Mouse (Mus musculus) cerebellum, adult 11 months (tissue): ENCODE results near the gene Olfr606.
"Not testable (repeated sequence)": the region's sequence is repeated elsewhere in the genome, so short reads cannot be mapped to it uniquely, and the experiment has no call there.

Experiments
- DNase-seq: peaks from one replicate; pipeline ENCODE4 v3.0.0; 2022

Gene Olfr606

DNA sequence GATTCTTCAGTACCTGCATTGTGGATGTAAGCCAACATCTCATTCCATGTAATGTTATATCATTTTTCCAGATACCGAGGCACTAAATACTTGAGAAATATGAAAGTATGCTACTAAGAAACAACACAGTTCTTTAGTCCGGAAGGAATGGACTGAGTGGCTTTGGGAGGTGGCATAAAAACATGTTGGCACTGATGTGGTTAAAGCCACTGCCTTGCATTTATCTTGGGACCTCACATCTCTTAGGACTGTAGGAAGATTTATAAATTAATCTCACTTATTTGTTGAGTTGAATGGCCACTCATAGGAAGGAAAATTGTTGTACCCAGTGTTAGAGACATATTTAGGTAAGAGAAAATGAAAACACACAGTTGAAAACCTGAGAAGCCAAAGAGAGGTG lies at the start of gene Olfr606:
Gene Olfr606 (plus strand): TSS at position 301 of the 400 bp plus-strand sequence.
- no peak for DNase-seq

DNA sequence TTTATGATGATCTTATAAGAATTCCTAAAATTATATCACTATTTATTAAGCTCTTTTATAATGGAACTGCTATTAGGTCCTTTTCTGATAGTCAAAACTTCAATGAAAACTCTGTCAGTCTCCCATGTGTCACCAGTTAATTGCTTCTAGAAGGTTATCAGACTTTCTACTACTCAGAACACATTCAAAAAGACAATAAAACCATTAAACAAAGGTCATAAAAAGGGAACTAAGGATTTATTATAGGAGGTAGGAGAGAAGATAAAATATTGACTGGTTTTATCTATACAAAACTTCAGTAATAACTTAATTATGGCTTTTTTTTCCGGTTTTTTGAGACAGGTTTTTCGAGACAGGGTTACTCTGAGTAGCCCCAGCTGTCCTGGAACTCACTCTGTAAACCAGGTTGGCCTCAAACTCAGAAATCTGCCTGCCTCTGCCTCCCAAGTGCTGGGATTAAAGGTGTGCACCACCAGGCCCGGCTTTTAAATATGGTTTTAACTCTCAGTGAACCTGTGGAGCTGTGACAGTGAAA lies 42.3 kb upstream of the Olfr606 start:
- DNase-seq: not testable (repeated sequence)

DNA sequence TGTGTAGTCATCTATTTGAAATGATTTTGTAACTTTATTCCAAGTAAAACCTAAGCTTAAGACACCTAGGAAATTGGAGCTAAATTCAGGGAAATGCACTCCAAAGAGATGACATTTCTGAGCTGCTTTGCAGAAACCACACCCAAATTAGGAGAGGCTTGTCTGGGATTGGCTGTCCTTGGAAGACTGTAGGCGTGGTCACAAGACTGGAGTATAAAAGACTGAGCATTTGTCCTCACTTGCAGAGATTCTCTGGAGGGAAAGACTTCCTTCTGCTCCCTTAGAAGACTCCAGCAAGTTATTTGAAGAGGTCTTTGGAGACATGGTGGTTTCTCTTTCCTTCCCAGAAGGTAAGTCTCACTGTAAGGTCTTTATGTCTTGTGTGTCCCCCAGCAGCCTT lies 34.1 kb upstream of the Olfr606 start, which contains the start of gene Usp17lc:
Gene Usp17lc (plus strand): TSS at position 301 of the 400 bp plus-strand sequence.
- DNase-seq: not testable (repeated sequence)

DNA sequence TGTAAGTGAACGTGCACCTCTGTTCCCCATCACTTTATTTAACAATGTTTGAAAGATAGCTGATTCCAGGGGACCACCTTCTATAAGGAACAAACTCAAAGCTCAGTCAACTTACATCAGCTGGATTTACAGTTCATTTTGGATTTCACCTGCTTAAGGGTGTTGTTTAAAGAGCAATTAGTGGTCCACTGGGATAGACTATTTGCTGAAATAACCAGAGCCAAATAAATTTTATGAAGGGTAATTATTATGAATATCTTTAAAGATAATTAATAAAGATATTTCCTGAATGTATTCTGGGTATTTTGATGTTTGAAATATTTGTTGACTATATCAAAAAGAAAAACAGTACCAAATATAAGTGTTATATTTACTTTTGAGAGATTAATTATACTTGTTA lies 3.5 kb upstream of the Olfr606 start, which contains the start of gene Olfr605:
Gene Olfr605 (minus strand): TSS at position 101 of the 400 bp plus-strand sequence.
- DNase-seq: no peak

DNA sequence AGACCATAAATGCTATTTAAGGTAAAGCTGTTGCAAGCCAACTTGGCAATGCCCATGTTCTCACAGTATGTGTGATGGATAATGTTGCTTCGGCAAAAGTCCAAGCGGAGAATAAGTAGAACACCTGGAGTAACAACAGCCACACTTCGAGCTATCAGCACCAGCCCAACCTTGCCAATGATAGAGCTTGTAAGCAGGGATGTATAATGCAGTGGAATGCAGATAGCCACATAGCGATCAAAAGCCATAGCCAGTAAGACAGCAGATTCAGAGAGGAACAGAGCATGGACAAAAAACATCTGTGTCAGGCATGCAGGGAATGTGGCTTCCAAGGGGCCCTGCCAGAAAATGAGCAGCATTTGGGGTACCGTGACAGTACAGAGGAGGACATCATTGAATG lies 11.7 kb downstream of the Olfr606 start:
- DNase-seq: no peak

DNA sequence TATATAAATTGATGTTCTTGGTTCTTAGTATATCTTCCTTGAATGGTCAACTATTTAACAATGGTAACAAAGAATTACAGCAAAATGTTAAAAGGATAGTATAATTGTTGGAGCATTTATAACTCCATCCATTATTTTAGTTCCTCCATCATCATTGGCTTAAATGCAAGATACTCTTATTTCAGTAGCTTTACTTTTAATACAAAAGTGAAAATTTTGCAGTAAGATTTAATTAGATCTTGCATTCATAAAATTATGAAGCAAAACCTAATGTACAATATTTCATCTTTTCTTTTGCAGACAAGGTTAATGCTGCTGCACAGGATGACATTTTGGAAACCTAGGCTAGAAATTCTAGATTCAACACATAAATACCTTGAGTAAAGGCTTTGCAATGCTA lies 20.7 kb downstream of the Olfr606 start, which contains the start of gene Olfr608:
Gene Olfr608 (plus strand): TSS at position 301 of the 400 bp plus-strand sequence.
- no peak for DNase-seq

DNA sequence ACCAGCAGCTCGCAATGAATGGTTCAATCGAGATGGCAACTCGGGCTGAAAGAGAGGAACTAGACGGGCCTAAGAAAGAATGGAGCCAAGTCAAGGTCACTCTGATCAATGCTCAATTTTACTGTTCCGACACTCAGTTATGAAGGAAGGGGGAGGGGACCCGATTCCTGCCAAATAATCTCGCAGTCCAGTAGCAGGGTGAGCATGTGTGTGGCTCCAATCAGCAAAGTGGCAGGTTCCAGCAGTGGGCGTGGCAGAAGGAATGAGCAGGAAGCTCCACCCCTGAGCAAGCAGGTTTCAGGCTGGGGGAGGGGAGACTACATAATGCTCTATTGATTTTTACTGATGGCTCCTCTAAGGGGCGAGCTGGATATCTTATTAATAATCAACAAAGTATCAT lies 28.3 kb downstream of the Olfr606 start:
- not testable (repeated sequence) for DNase-seq

DNA sequence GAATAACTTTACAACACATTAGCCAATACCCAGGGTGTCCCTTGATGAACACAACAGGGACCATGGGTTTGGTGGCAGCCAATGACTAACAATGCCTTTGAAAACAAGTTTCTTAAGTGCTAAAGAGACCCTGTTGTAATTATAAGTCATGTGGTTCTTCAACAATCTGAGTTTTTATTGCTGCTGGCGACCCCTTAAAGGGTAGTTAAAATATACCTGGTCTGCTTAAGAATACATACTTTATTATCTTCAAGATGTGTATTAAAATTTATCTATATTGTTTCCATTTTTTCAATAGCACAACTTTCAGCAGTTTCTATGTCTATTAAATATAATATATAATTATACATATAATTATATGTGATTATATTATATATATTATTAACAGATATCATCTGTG lies 49.1 kb downstream of the Olfr606 start, which contains the start of gene Olfr609:
Gene Olfr609 (minus strand): TSS at position 101 of the 400 bp plus-strand sequence.
- no peak for DNase-seq
